Mouse (Mus musculus) embryonic fibroblast, embryonic 13.5 days (primary cell): ENCODE results near the gene Rassf10.

Experiments used
- CTCF ChIP-seq: IDR thresholded peaks from 2 replicates; pipeline ENCODE4 v1.5.1; 2011; ENCODE audit warnings: mild to moderate bottlenecking, control low read depth, low read length, moderate library complexity, borderline replicate concordance; ENCODE audit not compliant: insufficient read depth
- POLR2A ChIP-seq: IDR thresholded peaks from 2 replicates; pipeline ENCODE4 v1.6.1; 2011; ENCODE audit warnings: low read depth, mild to moderate bottlenecking, control low read depth, low read length, moderate library complexity

DNA sequence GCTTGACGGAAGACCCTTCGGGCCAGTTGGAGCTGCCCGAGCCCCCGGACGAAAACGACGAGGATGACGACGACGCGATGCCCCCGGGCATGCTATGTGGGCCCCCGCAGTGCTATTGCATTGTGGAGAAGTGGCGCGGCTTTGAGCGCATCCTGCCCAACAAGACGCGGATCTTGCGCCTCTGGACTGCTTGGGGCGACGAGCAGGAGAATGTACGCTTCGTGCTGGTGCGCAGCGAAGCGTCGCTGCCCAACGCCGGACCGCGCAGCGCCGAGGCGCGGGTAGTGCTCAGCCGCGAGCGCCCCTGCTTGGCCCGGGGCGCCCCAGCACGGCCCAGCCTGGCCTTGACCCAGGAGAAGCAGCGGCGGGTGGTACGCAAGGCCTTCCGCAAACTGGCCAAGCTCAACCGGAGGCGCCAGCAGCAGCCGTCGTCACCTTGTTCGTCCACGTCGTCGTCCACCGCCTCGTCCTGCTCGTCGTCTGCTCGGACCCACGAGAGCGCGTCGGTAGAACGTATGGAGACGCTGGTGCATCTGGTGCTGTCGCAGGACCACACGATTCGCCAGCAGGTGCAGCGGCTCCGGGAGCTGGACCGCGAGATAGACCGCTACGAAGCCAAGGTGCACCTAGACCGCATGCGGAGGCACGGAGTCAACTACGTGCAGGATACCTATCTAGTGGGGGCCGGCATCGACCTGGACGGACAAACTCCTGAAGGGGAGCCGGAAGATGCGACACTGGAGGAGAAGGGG lies 765 bp downstream of the Rassf10 start:
- TF ChIP-seq CTCF (no peak), POLR2A (no peak)
